Mouse (Mus musculus): ENCODE measurements around the gene Lrrc26.

Gene Lrrc26

GRCm38 (mm10) chr2:25303452-25303851, 13.7 kb downstream of the Lrrc26 start:
- DNase-seq = no peak

GRCm38 (mm10) chr2:25303931-25304656, 14.4 kb downstream of the Lrrc26 start:
- DNase-seq = no peak

- DNase-seq = peak; percentile 60 to 65
These were observed 15.2 kb downstream of the Lrrc26 start for GRCm38 (mm10) chr2:25304657-25305541.

- DNase-seq = no peak
These were observed 16.1 kb downstream of the Lrrc26 start for GRCm38 (mm10) chr2:25305587-25306359.

- DNase-seq = no peak
These were observed 20.5 kb downstream of the Lrrc26 start for GRCm38 (mm10) chr2:25310180-25310579.

GRCm38 (mm10) chr2:25310969-25311368, 21.3 kb downstream of the Lrrc26 start:
- DNase-seq = no peak

- DNase-seq = no peak
These were observed 21.8 kb downstream of the Lrrc26 start for GRCm38 (mm10) chr2:25311491-25311891.

GRCm38 (mm10) chr2:25318119-25318966, 28.6 kb downstream of the Lrrc26 start:
- no peak for DNase-seq

GRCm38 (mm10) chr2:25318971-25319773, 29.5 kb downstream of the Lrrc26 start, which contains the start of gene Grin1:
Gene Grin1, minus strand, starts transcription at chr2:25319187.
- peak; percentile 64 to 73 for DNase-seq

- no peak for DNase-seq
These were observed 30.4 kb downstream of the Lrrc26 start for GRCm38 (mm10) chr2:25320084-25320483.

- DNase-seq = no peak
These were observed 36.3 kb downstream of the Lrrc26 start for GRCm38 (mm10) chr2:25326036-25326435.

- DNase-seq = peak; percentile 30 to 32
These were observed 38.7 kb downstream of the Lrrc26 start for GRCm38 (mm10) chr2:25328440-25328839.

GRCm38 (mm10) chr2:25331470-25331869, 41.8 kb downstream of the Lrrc26 start:
- DNase-seq = no peak

- peak; percentile 99 for DNase-seq
These were observed 42.8 kb downstream of the Lrrc26 start, which contains the start of gene Man1b1 for GRCm38 (mm10) chr2:25332286-25333160. Gene Man1b1, plus strand, starts transcription at chr2:25332338.

- no peak for DNase-seq
These were observed 43.9 kb downstream of the Lrrc26 start for GRCm38 (mm10) chr2:25333569-25333968.

- DNase-seq = no peak
These were observed 48.6 kb downstream of the Lrrc26 start for GRCm38 (mm10) chr2:25338303-25338702.
